Mouse (Mus musculus): ENCODE results near the gene Prpsap2.
A peak's percentile ranks its signal among the peaks of the same experiment; 100 is the strongest.

Prpsap2 gene

DNA sequence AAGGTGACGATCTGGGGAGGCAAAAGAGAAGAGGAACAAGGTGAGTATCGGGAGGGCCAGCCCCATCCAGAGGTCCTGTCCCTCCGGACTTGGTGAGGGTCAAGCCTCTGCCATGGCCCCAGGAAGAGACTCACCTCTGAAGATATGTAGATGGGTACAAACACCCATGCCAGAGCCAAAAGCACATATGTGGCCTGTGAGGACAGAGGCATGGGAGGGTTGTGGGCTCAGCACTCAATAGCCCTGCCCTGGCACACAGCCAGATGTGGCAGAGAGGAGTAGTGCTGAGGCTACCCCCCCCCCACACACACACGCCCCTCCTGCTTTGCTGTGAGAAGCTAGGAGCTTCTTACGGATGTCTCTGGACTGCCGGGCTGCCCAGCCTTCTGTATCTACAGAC is 46.8 kb downstream of the Prpsap2 start:
- DNase-seq (ENCODE audit: low spot score in 2 of 2): no peak

- DNase-seq (ENCODE audit: low spot score in 2 of 2): peak; percentile 75 to 77
Measured at GRCm38 (mm10) chr11:61714346-61715117, 47.4 kb downstream of the Prpsap2 start.

DNA sequence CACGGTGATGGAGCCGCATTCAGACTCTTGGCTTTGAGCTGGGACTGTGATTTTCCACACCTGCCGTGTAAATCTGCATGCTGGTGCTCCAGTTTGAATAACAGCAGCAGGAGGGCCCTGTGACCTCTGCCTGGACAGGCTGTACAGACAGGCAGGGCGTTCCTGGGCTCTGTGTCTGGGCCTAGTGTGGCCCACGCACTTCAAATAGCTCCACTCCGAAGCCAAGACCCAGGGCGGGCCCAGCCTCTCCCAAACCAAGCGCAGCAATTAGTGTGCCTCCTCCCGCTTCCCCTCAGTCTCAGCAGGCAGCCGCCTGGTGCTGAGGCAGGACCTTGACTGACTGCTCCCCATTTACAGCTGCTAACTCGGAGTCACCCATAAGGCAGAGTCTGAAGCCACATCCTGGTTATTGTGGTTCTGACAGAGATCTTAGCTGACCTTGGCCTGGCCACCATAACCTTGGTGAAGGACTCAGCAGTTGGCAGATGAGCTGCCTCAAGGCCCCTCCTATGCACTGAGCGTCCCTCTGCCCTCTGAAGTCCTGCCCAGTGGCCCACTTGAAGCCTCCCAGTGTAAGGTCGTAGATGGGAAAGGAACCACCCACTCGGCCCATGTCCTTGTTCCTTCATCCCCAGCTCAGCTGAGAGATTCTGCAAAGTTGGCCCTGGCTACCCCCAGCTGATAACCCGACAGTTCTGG is 48.6 kb downstream of the Prpsap2 start:
- no peak for DNase-seq (ENCODE audit: low spot score in 2 of 2)

DNA sequence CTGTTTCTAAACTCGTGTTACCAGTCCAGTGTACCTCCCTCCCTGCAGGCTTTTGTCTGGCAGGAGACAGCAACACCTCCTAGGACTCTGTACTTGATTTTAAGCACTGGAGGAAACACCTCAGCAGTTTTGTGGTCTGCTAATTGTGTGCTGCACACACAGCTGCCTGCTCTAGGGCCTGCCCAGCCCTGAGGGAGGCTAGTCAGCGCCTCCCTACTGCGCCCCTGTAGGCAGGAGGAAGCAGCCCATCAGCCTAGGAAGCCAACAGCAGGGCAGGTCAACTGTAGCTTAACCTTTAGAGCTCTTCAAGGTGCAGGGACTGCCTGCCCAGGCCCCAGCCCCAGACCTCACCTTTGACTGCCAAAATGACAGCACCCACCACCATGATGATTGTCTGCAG is 53.0 kb downstream of the Prpsap2 start:
- DNase-seq (ENCODE audit: low spot score in 2 of 2): no peak

DNA sequence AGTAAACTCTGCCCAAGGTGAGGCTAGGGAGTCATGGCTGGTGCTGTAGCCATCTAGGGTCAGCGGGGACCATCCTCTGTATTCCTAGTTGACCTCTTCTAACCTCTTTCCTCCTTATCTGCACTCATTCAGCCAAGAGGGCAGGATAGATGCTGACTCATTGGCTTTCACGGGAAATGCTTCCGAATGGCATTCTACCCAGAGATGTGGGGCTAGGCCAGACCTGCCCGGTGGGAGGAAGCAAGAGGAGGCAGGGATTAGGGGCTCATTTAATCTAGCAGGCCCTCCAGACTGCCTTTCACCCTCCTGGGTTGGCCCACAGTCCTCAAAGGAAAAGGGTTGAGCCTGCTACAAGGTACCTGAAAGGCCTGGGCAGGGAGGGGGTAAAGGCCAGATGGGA is 55.7 kb downstream of the Prpsap2 start:
- DNase-seq (ENCODE audit: low spot score in 2 of 2): no peak

DNA sequence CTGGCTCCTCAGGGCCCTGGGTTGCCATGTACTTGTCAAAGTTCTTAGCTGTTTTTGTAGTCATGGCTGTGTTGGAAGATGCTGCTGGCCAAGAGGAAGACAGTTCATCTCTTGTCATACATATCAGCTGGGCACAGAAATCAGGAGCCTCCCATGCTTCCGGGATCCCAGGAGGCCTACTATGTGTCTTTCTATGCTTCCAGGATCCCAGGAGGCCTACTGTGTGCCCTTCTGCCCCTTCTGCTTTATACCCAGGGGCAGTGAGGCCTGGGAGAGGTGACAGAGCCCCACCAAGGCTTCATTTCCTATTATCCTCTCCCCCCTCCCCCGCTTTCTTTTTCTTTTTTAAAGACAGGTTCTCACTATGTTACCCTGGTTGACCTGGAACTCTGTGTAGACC is 56.3 kb downstream of the Prpsap2 start:
- DNase-seq (ENCODE audit: low spot score in 2 of 2): no peak

DNA sequence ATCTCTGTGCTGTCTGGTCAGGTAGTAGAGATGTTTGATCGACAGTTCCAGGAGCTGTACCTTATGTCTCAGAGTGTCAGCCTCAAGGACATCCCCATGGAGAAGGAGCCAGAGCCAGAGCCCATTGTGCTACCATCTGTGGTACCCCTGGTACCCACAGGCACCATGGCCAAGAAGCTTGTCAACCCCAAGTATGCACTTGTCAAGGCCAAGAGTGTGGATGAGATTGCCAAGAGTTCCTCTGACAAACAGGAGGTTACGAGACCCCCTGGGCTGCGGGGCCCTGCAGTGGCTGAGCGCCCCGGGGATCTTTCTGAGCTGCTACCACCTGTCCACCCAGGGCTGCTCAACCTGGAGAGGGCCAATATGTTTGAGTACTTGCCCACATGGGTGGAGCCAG is 59.4 kb downstream of the Prpsap2 start:
- no peak for DNase-seq (ENCODE audit: low spot score in 2 of 2)

- DNase-seq (ENCODE audit: low spot score in 2 of 2): no peak
Measured at GRCm38 (mm10) chr11:61701696-61702095, 60.2 kb downstream of the Prpsap2 start.

DNA sequence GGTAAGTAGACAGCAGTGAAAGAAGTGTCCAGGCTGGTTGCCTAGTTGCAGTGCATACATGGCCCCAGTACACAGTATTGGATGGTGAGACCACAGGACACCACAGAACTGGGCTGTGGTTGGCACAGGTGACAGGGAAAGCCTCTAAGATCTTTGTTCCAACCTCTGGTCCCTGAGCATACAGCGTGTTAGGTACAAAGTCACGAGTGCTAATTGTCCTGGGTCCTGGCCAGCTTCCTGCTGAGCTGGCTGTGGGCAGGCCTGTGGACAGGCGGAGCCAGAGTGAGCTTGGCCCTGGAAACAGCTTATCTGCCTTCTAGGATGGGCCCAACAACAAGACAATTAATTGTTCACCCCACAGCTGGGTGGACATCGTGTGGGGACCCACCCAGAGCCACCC is 62.0 kb downstream of the Prpsap2 start:
- peak; percentile 23 to 27 for DNase-seq (ENCODE audit: low spot score in 2 of 2)

DNA sequence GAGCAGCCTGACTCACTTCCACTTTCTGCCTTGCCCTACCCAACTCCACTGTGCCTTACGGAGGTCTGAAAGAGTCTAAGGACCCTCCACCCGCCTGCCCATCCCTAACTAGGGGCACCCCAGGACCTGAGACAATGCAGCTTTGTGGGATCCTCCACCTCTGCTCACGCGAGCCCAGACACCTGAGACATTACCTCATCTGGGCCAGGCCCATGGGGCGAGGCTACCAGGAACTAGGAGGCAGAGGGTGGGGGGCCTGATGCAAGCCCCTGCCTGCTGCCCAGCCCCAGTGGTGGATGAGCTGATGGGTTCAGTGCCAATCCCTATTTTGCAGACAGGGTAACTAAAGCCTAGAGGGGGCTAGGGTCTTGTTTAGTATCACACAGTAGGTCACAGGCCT is 62.4 kb downstream of the Prpsap2 start:
- DNase-seq (ENCODE audit: low spot score in 2 of 2): no peak

GRCm38 (mm10) chr11:61698852-61699251 is 63.0 kb downstream of the Prpsap2 start:
- DNase-seq (ENCODE audit: low spot score in 2 of 2): no peak

GRCm38 (mm10) chr11:61692996-61693395 is 68.9 kb downstream of the Prpsap2 start:
- no peak for DNase-seq (ENCODE audit: low spot score in 2 of 2)

GRCm38 (mm10) chr11:61687595-61687994 is 74.3 kb downstream of the Prpsap2 start:
- no peak for DNase-seq (ENCODE audit: low spot score in 2 of 2)

- DNase-seq (ENCODE audit: low spot score in 2 of 2): no peak
Measured at GRCm38 (mm10) chr11:61686906-61687453, 74.9 kb downstream of the Prpsap2 start.

DNA sequence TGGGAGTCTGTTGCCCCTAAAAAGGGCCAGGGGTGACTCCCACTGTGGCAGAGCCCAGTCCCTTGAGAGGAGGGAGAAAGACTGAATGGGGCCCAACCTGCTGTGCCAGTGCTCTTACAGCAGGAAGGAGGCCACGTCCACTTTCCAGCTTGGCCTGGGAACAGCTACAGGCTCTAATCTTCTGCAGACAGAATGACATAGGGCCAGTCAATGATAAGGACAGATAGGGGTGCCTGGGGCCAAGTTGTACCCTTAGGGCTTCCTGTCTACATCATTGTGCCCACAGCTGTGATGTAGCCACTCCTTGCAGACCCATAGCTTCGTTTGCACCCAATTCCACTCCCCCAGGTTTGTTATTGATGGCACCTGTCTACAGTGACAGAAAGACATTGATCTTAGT is 75.7 kb downstream of the Prpsap2 start:
- DNase-seq (ENCODE audit: low spot score in 2 of 2): no peak

DNA sequence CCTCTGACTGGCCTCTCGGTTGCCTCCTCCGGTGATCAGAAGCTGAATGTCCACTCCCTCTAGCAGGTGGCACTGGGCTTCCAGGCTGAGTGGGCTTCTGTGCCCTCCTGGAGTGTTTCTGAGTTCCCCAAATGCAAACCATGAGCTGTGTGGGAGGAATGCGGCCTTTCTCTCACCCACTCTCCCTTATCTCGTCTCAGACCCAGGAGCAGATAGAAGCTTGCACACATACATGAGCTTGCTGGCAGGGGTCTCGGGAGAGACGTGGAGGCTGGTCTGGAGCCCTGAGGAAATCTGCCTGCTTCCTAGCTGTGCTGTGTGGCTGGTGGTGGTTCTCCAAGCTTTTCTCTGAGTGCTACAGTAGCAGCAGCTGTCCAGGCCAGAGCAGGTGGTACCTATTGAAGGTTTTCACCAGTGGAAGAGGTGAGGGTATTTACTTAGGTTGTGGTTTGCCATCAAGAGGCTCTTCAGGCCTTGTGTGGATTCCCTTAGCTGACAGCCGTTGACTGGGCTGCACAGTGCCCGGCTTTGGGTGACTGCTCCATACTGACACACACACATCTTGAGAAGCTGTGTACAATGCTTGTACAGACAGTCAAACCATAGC is 76.7 kb downstream of the Prpsap2 start:
- DNase-seq (ENCODE audit: low spot score in 2 of 2): no peak

DNA sequence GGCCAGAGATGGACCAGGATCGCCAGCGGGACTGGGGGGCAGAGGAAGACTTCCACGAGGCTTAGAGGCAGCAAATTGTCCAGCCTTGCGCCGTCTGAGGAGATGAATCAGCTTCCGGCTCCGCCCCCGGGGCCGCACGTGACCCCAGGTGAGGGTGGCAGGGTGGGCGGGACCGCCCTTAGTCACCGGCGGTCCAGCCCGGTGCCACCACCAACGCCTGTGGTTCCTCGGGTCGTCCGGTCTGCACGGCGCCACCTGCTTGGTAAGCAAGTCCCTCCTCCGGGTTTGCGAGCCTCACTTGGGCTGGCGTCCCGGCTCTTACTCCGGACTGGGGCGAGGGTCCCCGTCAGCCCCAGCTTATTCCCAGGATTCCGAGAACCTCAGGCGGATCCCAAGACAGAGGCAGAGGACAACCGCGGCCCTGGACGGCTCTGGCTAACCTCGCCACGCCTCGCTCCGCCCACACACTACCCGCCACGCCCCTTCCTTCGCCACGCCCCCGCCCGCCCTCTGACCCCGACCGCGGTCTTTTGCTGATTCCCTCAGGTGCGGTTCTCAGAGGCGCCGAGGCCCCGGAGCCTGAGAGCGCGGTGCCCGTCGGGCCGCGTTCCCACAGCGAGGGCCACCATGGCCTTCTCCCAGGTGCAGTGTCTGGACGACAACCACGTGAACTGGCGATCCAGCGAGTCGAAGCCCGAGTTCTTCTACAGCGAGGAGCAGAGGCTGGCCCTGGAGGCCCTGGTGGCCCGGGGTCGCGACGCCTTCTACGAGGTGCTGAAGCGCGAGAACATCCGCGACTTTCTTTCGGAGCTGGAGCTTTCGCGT is 77.8 kb downstream of the Prpsap2 start, which contains the start of gene Fam83g:
Fam83g (plus strand) TSS at position 185 of the 825 bp plus-strand sequence.
- DNase-seq (ENCODE audit: low spot score in 2 of 2): peak; percentile 35 to 40

Measured in heart, adult 9 months (tissue).